Mouse (Mus musculus): Measurements from ENCODE around the gene Dgkb.

DNA sequence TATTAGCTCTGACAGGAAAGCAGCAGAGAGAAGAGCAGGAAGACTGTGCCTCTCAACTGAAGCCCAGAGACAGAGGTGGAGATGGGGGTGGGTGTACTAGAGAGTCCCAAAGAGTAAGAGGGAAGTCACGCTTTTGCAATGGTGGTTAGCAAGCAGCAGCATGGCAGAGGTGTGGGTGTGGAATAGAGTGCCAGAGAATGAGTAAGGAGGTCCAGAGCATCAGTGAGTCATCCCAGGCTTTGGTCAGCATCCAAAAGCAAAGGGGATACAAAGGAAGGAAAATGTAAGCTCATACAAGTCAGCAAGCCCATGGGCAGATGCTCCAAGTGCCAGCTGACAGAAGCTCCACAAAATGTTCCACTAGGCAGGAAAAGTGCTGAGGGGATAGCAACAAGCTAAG, 47.7 kb upstream of the Dgkb start:
- TF ChIP-seq POLR2A (IDR thresholded peaks at IDR 0.05; ENCODE audit: insufficient read length, low read depth) (no peak), USF1 (IDR thresholded peaks at IDR 0.05; ENCODE audit: low read depth) (no peak), POLR2AphosphoS2 (IDR thresholded peaks at IDR 0.05; ENCODE audit: insufficient read length, low read depth) (no peak), MYOG (IDR thresholded peaks at IDR 0.05; ENCODE audit: control insufficient read depth in 1 of 3, insufficient read depth in 1 of 3, insufficient read length in 2 of 3, low read depth in 2 of 3) (no peak), MAX (IDR thresholded peaks at IDR 0.05; ENCODE audit: low read depth) (no peak), TCF3 (IDR thresholded peaks at IDR 0.05; ENCODE audit: insufficient read length, low read depth) (no peak), TCF12 (IDR thresholded peaks at IDR 0.05; ENCODE audit: insufficient read depth, poor library complexity, severe bottlenecking) (no peak), E2F4 (IDR thresholded peaks at IDR 0.05; ENCODE audit: insufficient read depth) (no peak), MYOD1 (IDR thresholded peaks at IDR 0.05; ENCODE audit: control insufficient read depth in 1 of 3, insufficient read length in 2 of 3, low read depth in 2 of 3) (no peak), REST (IDR thresholded peaks at IDR 0.05; ENCODE audit: insufficient read depth, insufficient read length) (no peak)
